Mouse (Mus musculus): ENCODE measurements around the gene Dock6. TPM values are rescaled to one million over a fixed set of nuclear protein-coding genes. Genes with fewer than 3 reads are reported as not detected.

The Dock6 gene
- polyA plus RNA-seq, 1 experiment from 2014 or later, result 15.5 TPM

- TF ChIP-seq CTCF (IDR thresholded peaks at IDR 0.05; ENCODE audit: low read depth), result no peak
- no peak for ATAC-seq
- no peak overlapping the region for H3K9ac ChIP-seq (ENCODE audit: low read depth, low read length)
Observed at GRCm38 (mm10) chr9:21831558-21832240, 20.7 kb downstream of the Dock6 start.

GRCm38 (mm10) chr9:21830936-21831335 lies 21.5 kb downstream of the Dock6 start:
- Histone ChIP-seq H3K9me3 (ENCODE audit: control insufficient read depth) (no peaks in the 10 kb centered on the region), H3K36me3 (ENCODE audit: control insufficient read depth, insufficient read depth) (peaks cover 57% of the 10 kb centered on the region), H3K4me2 (replicated peaks; ENCODE audit: low read depth) (no peak overlapping the region), H3K9ac (ENCODE audit: low read depth, low read length) (no peak overlapping the region), H3K27me3 (replicated peaks; ENCODE audit: control insufficient read depth, insufficient read depth, low read length) (no peaks in the 10 kb centered on the region), H3K27ac (ENCODE audit: low read depth, low read length) (no peak overlapping the region), H3K4me3 (ENCODE audit: low read depth, low read length) (no peak overlapping the region), H3K4me1 (replicated peaks; ENCODE audit: control insufficient read depth, insufficient read depth, low read length) (no peaks in the 10 kb centered on the region)
- ATAC-seq, result no peak
- WGBS, result 76% methylated on average over 11 of the region's 11 CpGs
- TF ChIP-seq CTCF (IDR thresholded peaks at IDR 0.05; ENCODE audit: low read depth), result no peak

More at GRCm38 (mm10) chr9:21831558-21832240, 20.7 kb downstream of the Dock6 start:
- H3K4me1 ChIP-seq (replicated peaks; ENCODE audit: control insufficient read depth, insufficient read depth, low read length), result no peaks in the 10 kb centered on the region
- peaks cover 61% of the 10 kb centered on the region for H3K36me3 ChIP-seq (ENCODE audit: control insufficient read depth, insufficient read depth)
- no peaks in the 10 kb centered on the region for H3K9me3 ChIP-seq (ENCODE audit: control insufficient read depth)
- no peak overlapping the region for H3K4me3 ChIP-seq (ENCODE audit: low read depth, low read length)
- H3K27me3 ChIP-seq (replicated peaks; ENCODE audit: control insufficient read depth, insufficient read depth, low read length), result no peaks in the 10 kb centered on the region
- H3K27ac ChIP-seq (ENCODE audit: low read depth, low read length), result no peak overlapping the region
- 87% methylated on average over 20 of the region's 20 CpGs for WGBS
- H3K4me2 ChIP-seq (replicated peaks; ENCODE audit: low read depth), result no peak overlapping the region

- no peak for TF ChIP-seq CTCF (IDR thresholded peaks at IDR 0.05; ENCODE audit: low read depth)
- WGBS, result 79% methylated on average over 5 of the region's 5 CpGs
Observed at GRCm38 (mm10) chr9:21830461-21830850, 22.0 kb downstream of the Dock6 start.

GRCm38 (mm10) chr9:21829834-21830460 lies 22.5 kb downstream of the Dock6 start:
- ATAC-seq, result no peak
- no peak for TF ChIP-seq CTCF (IDR thresholded peaks at IDR 0.05; ENCODE audit: low read depth)
- no peaks in the 10 kb centered on the region for H3K9me3 ChIP-seq (ENCODE audit: control insufficient read depth)
- H3K27ac ChIP-seq (ENCODE audit: low read depth, low read length), result no peak overlapping the region
- peaks cover 51% of the 10 kb centered on the region for H3K36me3 ChIP-seq (ENCODE audit: control insufficient read depth, insufficient read depth)
- H3K9ac ChIP-seq (ENCODE audit: low read depth, low read length), result no peak overlapping the region
- H3K27me3 ChIP-seq (replicated peaks; ENCODE audit: control insufficient read depth, insufficient read depth, low read length), result no peaks in the 10 kb centered on the region
- 85% methylated on average over 14 of the region's 14 CpGs for WGBS
- no peaks in the 10 kb centered on the region for H3K4me1 ChIP-seq (replicated peaks; ENCODE audit: control insufficient read depth, insufficient read depth, low read length)
- no peak overlapping the region for H3K4me3 ChIP-seq (ENCODE audit: low read depth, low read length)
- H3K4me2 ChIP-seq (replicated peaks; ENCODE audit: low read depth), result no peak overlapping the region

More at GRCm38 (mm10) chr9:21830461-21830850, 22.0 kb downstream of the Dock6 start:
- Histone ChIP-seq H3K9me3 (ENCODE audit: control insufficient read depth) (no peaks in the 10 kb centered on the region), H3K9ac (ENCODE audit: low read depth, low read length) (no peak overlapping the region), H3K4me1 (replicated peaks; ENCODE audit: control insufficient read depth, insufficient read depth, low read length) (no peaks in the 10 kb centered on the region), H3K4me3 (ENCODE audit: low read depth, low read length) (no peak overlapping the region), H3K27me3 (replicated peaks; ENCODE audit: control insufficient read depth, insufficient read depth, low read length) (no peaks in the 10 kb centered on the region), H3K36me3 (ENCODE audit: control insufficient read depth, insufficient read depth) (peaks cover 56% of the 10 kb centered on the region), H3K4me2 (replicated peaks; ENCODE audit: low read depth) (no peak overlapping the region), H3K27ac (ENCODE audit: low read depth, low read length) (no peak overlapping the region)
- ATAC-seq, result no peak

GRCm38 (mm10) chr9:21824366-21824765 lies 28.1 kb downstream of the Dock6 start:
- Histone ChIP-seq H3K27me3 (replicated peaks; ENCODE audit: control insufficient read depth, insufficient read depth, low read length) (no peaks in the 10 kb centered on the region), H3K4me1 (replicated peaks; ENCODE audit: control insufficient read depth, insufficient read depth, low read length) (no peaks in the 10 kb centered on the region), H3K27ac (ENCODE audit: low read depth, low read length) (no peak overlapping the region), H3K4me2 (replicated peaks; ENCODE audit: low read depth) (no peak overlapping the region), H3K9me3 (ENCODE audit: control insufficient read depth) (no peaks in the 10 kb centered on the region), H3K36me3 (ENCODE audit: control insufficient read depth, insufficient read depth) (peaks cover 30% of the 10 kb centered on the region), H3K9ac (ENCODE audit: low read depth, low read length) (no peak overlapping the region), H3K4me3 (ENCODE audit: low read depth, low read length) (no peak overlapping the region)
- WGBS, result 68% methylated on average over 10 of the region's 10 CpGs
- TF ChIP-seq CTCF (IDR thresholded peaks at IDR 0.05; ENCODE audit: low read depth), result no peak
- no peak for ATAC-seq

GRCm38 (mm10) chr9:21823957-21824356 lies 28.5 kb downstream of the Dock6 start:
- Histone ChIP-seq H3K4me3 (ENCODE audit: low read depth, low read length) (no peak overlapping the region), H3K4me2 (replicated peaks; ENCODE audit: low read depth) (no peak overlapping the region), H3K9me3 (ENCODE audit: control insufficient read depth) (no peaks in the 10 kb centered on the region), H3K27ac (ENCODE audit: low read depth, low read length) (no peak overlapping the region), H3K36me3 (ENCODE audit: control insufficient read depth, insufficient read depth) (peaks cover 31% of the 10 kb centered on the region), H3K27me3 (replicated peaks; ENCODE audit: control insufficient read depth, insufficient read depth, low read length) (no peaks in the 10 kb centered on the region), H3K9ac (ENCODE audit: low read depth, low read length) (no peak overlapping the region), H3K4me1 (replicated peaks; ENCODE audit: control insufficient read depth, insufficient read depth, low read length) (no peaks in the 10 kb centered on the region)
- no peak for ATAC-seq
- 60% methylated on average over 4 of the region's 4 CpGs for WGBS
- TF ChIP-seq CTCF (IDR thresholded peaks at IDR 0.05; ENCODE audit: low read depth), result no peak

Data from intestine, postnatal 0 days (tissue).